Mouse (Mus musculus) induced T-regulatory cell, adult 2 months (primary cell): ENCODE data around the gene Zmiz1.
A peak's percentile ranks its signal among the peaks of the same experiment; 100 is the strongest.

Experiments used
- DNase-seq: peaks from one replicate; pipeline ENCODE4 v3.0.0-alpha.2; 2012; ENCODE audit warnings: low read depth

Gene Zmiz1

GRCm38 (mm10) chr14:25591000-25591399 lies 132.0 kb downstream of the Zmiz1 start:
- no peak for DNase-seq

DNA sequence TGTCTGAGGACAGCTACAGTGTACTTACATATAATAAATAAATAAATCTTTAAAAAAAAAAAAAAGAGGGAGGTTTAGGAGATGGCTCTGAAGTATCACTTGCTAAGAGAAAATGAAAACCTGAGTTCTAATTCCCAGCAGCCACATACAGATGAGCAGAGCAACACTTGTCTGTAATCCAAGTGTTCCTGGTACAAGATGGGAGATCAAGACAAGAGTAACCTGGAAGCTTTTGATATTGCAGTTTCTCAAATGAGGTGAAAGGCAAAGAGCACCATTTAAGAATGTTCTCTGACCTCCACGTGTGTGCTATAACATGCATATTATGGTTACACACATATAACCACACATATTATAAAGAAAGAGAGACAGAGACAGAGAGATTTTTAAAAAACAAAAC lies 132.4 kb downstream of the Zmiz1 start:
- DNase-seq = no peak

DNA sequence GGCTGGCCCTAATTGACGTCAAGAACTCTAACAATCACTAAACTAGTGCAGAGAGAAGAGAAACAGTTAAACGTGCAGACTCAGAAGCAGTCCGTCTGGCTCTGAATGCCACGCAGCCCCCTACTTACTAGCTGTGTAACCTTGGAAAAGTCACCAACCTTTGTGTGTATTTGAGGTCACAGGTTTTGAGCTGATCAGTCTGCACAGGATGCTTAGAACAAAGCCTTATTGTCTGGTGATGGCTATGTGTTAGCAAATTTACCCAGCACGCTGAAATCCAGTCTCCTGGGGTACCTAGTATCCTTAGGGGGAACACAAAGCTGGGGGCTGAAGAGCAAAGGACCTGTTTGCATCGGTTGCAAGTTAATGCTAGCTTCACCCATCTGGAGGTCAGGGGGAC lies 133.5 kb downstream of the Zmiz1 start:
- DNase-seq = no peak

- no peak for DNase-seq
Observed at GRCm38 (mm10) chr14:25593876-25594275, 134.9 kb downstream of the Zmiz1 start.

DNA sequence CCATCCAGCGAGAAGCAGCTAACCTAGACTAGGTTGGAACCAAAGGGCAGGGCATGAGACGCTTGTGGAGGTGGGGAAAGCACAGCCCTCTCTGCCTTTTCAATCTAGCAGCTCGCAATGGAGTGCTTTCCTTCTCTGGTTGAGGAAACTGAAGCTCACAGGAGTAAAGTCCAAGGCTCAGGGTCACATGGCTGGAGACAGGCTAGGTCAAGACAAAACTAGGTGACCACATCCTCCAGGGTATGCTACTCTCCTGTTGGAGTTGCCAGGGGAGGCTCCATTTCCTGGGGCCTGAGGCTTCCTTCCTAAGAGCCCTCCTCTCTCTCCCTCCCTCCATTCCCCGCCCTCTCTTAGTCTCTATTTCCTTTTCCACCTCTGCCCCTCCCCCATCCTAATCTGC lies 135.6 kb downstream of the Zmiz1 start:
- DNase-seq = peak; percentile 41

- no peak for DNase-seq
Observed at GRCm38 (mm10) chr14:25598960-25599359, 140.0 kb downstream of the Zmiz1 start.

DNA sequence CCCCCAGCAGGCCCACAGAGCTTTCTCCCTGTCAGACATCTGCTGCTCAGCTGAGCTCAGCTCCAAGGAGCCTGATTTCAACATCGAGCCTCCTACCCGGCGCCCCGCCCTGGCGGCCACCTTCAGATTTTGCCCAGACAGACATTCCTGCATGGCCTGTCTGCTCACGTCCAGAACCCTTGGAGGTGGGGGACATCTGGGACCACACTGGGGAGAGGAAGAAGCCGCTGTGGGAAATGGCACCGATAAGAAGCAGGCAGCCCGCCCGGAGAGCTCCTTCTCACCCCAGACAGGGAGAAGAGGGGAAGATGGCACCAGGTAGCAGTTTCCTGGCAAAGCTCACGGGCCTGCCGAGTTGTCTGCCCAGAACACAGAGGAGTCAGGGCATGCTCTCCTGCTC lies 140.9 kb downstream of the Zmiz1 start:
- no peak for DNase-seq

DNA sequence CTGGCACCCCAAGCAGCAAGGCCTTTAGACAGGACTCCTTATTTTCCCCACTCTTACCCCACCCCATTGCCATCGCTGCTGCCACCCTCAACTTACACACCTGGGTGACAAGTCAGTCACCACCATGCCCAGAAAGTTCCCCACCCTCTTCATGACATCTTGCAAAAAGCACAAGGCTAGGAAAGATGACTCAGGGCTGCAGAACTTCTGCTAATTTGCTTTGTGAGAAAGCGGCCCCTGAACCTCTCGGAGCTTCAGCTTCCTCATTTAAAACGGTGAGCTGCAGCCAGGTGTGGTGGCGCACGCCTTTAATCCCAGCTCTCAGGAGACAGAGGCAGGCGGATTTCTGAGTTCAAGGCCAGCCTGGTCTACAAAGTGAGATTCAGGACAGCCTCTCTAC lies 141.4 kb downstream of the Zmiz1 start:
- no peak for DNase-seq

DNA sequence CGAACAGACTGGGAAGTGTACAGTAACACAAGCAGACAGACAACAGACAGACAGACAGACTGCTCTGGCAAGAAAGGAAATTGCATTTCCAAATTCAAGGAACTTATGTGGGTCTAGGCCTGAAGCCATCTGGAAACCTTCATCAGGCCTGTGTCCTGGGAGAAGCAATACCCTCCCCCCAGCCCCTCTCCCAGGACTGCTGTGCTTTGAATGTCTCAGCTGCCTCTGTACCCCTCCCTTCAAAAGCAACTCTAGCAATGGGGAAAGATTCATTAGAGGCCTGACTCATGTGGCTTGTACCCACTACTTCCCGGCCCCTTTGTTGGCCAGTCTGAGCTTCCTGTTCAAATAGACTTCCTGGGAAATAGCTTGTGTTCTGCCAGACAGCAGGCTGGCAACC lies 142.0 kb downstream of the Zmiz1 start:
- DNase-seq = no peak

DNA sequence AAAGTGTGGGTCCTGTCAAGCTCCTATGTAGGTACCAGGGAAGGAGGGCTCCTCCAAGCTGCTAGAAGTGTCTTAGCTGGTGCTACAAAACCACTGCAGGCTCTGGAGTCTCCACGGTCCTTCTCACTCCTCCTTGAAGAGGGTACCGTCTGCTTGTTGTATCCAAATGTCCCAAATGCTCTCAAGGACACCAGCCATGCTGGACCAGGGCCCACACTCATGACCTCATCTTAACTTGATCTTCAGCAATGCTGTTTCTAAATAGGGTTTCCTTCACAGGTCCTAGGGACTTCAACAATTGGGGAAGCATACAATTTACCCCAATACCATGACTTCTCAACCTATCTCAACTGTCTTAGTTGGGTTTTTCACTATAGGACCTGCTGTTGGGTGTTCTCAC lies 143.0 kb downstream of the Zmiz1 start:
- no peak for DNase-seq

- no peak for DNase-seq
Observed at GRCm38 (mm10) chr14:25604395-25605142, 145.6 kb downstream of the Zmiz1 start.

DNA sequence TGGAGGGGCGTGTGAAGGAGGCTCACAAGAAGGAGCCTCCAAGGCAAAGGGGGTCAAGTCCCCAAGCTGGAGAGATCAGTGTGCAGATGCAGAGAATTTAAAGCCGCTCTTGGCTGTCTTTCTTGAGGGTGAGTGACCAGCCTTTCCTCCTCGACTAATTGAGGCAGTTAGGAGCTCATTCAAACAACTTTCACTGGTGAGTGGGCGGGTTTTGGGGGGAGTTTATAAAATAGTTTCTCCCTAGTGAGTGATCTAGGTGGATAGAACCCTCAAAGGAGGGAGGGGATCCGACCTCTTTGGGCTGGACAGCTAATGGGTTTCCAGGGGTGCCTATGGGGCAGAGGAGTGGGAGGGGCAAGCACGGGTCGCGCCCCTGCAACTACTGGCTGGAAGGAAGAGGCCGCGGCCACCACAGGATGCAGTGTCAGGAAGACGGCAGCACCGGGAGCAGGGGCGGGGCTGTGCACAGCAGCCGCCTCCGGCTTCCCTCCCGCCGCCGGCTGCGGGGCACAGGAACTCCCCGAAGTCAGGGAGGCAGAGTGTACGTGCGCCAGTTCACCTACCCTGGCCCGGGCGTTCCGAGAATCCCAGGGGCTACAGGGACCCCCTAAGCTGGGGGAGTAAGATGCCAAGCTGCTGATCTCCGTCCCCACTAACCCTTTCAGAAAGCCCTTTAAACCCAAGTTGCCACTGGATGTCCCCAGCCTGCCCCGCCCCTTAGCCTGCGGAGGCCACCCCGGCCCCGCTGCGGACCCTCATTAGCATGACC lies 147.6 kb downstream of the Zmiz1 start:
- DNase-seq = peak; percentile 81

DNA sequence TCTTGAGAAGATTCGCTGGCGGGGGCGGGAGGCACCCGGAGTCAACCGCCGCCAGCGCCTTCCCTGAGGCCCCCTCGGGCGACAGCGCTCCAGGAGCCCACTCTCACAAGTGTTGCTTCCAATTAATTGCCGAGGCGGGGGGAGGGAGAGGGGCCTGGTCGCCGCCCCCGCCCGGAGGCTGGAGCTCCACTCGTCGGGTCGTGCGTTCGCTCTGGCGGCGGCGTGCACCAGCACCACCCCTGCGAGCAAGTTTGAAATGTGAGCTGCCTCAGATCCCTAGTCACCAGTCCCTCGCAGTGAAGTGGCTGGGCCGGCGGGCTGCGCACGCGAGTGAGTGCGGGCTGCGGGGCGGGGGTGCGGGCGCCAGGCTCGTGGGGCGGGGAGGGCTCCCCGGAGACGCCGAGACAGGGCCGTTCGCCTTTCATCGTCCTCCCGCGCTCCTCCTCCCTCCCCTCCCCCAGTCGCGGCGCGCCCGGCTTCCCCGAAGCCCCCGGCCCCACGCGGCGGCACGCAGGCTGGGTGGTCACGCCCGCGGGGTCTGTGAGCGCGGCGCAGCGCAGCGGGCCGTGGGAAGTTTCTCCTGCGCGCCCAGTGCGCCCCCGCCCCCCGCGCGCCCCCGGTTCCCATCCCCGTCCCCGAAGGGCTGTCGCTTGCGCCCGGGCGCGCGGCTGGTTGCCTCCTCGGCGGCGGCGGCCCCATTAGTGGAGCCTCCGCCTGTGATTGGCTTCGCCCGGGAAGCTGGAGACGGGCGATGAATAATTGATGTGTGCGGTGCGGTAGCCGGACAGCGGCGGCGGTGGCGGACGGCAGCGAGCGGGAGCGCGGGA lies 148.4 kb downstream of the Zmiz1 start:
- peak; percentile 55 for DNase-seq

GRCm38 (mm10) chr14:25607968-25608491 lies 149.0 kb downstream of the Zmiz1 start:
- peak; percentile 71 for DNase-seq

- peak; percentile 50 for DNase-seq
Observed at GRCm38 (mm10) chr14:25608618-25609017, 149.6 kb downstream of the Zmiz1 start.

GRCm38 (mm10) chr14:25609355-25609754 lies 150.4 kb downstream of the Zmiz1 start:
- DNase-seq = peak; percentile 76

GRCm38 (mm10) chr14:25610396-25611158 lies 151.6 kb downstream of the Zmiz1 start:
- no peak for DNase-seq

DNA sequence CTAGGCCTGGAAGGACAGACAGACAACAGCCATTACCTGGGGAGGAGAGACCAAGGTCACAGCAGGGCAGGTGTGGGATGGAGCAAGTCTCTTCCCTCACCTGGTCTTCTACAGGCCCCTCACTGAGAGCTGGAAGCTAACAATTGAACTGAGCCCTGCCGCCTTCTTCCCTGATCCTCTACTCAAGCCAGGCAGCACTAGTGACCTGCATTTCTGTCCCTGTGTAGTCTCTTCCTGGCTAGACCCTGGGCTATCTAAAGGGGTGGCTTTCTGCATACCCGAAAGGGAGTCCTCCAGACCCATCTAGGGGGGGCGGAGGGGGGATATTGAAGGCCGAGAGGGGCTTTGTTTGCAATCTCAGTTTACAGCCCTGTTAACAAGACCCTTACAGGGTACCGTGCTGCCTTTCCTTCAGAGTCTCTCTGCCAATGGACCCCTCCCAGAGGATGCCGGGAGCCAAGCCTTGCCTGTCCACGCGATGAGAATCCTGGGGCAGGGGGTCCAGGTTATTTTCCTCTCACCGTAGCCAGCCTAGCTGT lies 152.2 kb downstream of the Zmiz1 start:
- DNase-seq = no peak

DNA sequence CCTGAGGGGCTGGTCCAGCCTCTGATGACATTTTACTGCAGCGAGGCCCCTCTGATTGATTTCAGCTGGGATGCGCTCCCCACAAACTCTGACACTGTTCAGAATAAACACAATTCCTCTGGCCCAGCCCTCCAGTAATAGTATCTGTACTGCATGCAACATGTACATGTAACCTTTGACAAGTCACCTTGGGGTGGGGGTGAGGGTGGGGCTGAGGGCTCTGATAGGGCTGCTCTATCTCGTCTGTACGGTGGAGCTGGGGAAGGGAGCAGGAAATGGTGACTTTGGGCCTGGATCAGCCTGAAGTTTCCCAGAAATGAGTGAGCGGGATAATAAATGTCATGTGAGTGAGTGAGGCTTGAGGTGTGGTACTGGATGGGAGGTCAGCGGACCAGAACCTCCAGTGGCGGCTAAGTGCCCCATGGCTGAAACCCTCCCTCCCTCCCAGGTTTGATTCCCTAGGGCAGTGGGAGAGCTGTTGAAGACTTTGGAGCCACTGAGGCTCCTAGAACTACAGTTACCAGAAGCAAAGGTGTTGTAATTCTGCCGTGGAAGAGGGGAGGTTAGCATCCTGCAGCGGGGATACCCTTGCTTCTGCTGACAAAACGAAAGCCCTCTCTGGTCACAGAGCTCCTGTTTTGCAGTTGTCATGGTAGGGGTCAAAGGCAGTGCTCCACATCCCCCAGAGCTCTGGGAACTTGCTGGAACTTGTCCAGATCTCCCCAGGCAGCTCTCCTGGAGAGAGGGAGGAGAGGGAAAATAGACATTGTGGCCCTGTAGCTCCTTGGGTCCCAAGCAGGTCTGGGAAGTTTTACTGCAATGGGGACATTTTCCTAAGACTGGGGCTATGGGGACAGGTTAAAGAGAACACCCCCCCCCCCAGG lies 153.1 kb downstream of the Zmiz1 start:
- DNase-seq = no peak

- peak; percentile 39 for DNase-seq
Observed at GRCm38 (mm10) chr14:25613942-25614575, 155.1 kb downstream of the Zmiz1 start.
